Mouse (Mus musculus) limb, embryonic 15.5 days (tissue): ENCODE measurements at regions not wholly inside any gene's neighbourhood (a gene's known extent, or its start where the extent isn't known, plus 50 kb on each side); places are given as distances from the start of the nearest gene placed in this dataset.

Experiments
- ATAC-seq: fragments of 200-750 bp; cut with Nextera tagmentation; 2 replicates; pipeline ENCODE4 v1.8.0; 2017; ENCODE audit warnings: low read depth, moderate TSS enrichment; ENCODE audit not compliant: insufficient number of reproducible peaks, low FRiP score, low TSS enrichment
- H3K27ac ChIP-seq: fragments of 300-500 bp; sonication (generic); 2 replicates; pipeline ENCODE4 v1.5.1; 2015; ENCODE audit warnings: moderate library complexity, mild to moderate bottlenecking, inconsistent platforms
- H3K27me3 ChIP-seq: fragments of 300-500 bp; sonication (generic); 2 replicates; pipeline ENCODE4 v1.6.1; 2015; ENCODE audit warnings: inconsistent platforms
- H3K36me3 ChIP-seq: fragments of 300-500 bp; sonication (generic); 2 replicates; pipeline ENCODE4 v1.6.1; 2015; ENCODE audit warnings: inconsistent platforms
- H3K4me1 ChIP-seq: fragments of 300-500 bp; sonication (generic); 2 replicates; pipeline ENCODE4 v1.6.1; 2015; ENCODE audit warnings: inconsistent platforms
- H3K4me2 ChIP-seq: fragments of 300-500 bp; sonication (generic); 2 replicates; pipeline ENCODE4 v1.6.1; 2015; ENCODE audit warnings: mild to moderate bottlenecking, inconsistent platforms
- H3K4me3 ChIP-seq: fragments of 300-500 bp; sonication (generic); 2 replicates; pipeline ENCODE4 v1.5.1; 2015; ENCODE audit warnings: mild to moderate bottlenecking, inconsistent platforms
- H3K9ac ChIP-seq: fragments of 300-500 bp; sonication (generic); 2 replicates; pipeline ENCODE4 v1.6.1; 2015; ENCODE audit warnings: inconsistent platforms
- H3K9me3 ChIP-seq: fragments of 300-500 bp; sonication (generic); 2 replicates; pipeline ENCODE4 v1.6.1; 2016; ENCODE audit warnings: inconsistent platforms
- WGBS: fragments of 180-500 bp; shearing (Covaris S2); methylation state at CpG from one replicate; pipeline ENCODE4 v1.1.7; 2015; 5-methylcytosine and 5-hydroxymethylcytosine counted together

DNA sequence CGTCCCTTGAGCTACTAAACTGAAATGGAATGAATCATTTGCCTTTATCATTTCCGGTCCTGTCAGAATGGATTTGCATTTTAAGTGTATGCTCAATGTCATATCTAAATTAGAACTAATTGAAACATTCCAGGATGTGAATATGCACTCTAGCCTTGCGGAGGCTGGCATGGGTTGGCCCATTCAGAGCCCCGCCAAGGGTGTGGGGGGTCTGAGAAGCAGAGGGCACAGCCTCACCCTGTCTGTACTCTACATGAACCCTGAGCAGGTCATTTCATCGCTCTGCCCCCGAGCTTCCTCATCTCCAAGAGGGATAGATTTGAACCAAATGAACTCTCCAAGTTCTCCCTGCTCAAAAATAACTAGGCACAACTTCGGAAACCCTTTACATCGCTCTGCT is 250.1 kb upstream of the Cdh5 start:
- ATAC-seq, result no peak

DNA sequence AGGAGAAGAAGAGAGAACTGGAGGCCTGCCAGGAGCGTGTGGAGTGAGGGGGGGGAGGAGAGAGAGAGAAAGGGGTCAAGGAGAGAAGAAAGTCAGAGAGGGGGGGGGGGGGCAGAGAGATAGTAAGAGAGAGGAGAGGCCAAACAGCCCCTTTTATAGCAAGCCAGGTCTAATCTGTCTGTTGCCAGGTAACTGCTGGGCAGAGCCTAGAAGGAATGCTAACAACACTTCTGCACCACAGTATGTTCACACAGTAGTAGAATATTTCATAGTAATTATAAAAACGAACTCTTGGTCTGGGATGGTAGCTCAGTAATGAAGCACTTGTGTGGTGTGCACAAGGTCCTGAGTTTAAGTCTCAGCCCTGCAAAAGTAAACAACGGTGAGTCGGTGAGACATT is 248.4 kb upstream of the Cdh5 start:
- Histone ChIP-seq H3K9ac (no peak overlapping the region), H3K4me3 (no peak overlapping the region), H3K36me3 (no peaks in the 10 kb centered on the region), H3K27ac (no peak overlapping the region), H3K4me1 (0 out of 2 replicates have a peak, but pooled peaks cover 3% of the 10 kb centered on the region), H3K27me3 (no peaks in the 10 kb centered on the region), H3K9me3 (no peaks in the 10 kb centered on the region), H3K4me2 (no peak overlapping the region)
- no peak for ATAC-seq
- WGBS, result 75% methylated on average over 4 of the region's 4 CpGs

More for the DNA sequence above, 250.1 kb upstream of the Cdh5 start:
- H3K9me3 ChIP-seq, result no peaks in the 10 kb centered on the region
- no peaks in the 10 kb centered on the region for H3K36me3 ChIP-seq
- 84% methylated on average over 8 of the region's 8 CpGs for WGBS
- H3K4me2 ChIP-seq, result no peak overlapping the region
- no peaks in the 10 kb centered on the region for H3K27me3 ChIP-seq
- H3K9ac ChIP-seq, result no peak overlapping the region
- 0 out of 2 replicates have a peak, but pooled peaks cover 6% of the 10 kb centered on the region for H3K4me1 ChIP-seq
- no peak overlapping the region for H3K4me3 ChIP-seq
- H3K27ac ChIP-seq, result no peak overlapping the region

DNA sequence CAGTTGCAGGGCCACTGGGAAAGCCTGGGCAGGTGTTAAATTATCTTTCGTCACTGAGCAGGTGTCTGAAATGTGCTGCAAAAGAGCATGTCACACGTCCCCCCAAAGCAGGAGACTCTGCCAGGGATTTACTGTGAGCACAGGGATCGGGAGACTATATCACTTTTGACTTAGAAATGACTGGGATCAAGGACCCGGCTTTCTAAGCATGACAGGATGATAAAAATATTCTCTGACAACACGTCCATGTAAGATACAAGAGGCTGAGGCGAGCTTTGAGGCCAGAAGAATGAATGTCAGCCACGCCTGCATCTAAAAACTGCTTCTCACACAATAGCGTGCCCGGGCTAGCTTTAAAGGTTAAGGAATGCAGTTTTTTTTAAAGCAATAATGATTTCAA is 246.1 kb upstream of the Cdh5 start:
- Histone ChIP-seq H3K4me1 (0 out of 2 replicates have a peak, but pooled peaks cover 3% of the 10 kb centered on the region), H3K36me3 (no peaks in the 10 kb centered on the region), H3K27me3 (no peaks in the 10 kb centered on the region), H3K9ac (no peak overlapping the region), H3K9me3 (no peaks in the 10 kb centered on the region), H3K4me2 (no peak overlapping the region), H3K4me3 (no peak overlapping the region), H3K27ac (no peak overlapping the region)
- WGBS, result 40% methylated on average over 9 of the region's 9 CpGs
- ATAC-seq, result no peak

DNA sequence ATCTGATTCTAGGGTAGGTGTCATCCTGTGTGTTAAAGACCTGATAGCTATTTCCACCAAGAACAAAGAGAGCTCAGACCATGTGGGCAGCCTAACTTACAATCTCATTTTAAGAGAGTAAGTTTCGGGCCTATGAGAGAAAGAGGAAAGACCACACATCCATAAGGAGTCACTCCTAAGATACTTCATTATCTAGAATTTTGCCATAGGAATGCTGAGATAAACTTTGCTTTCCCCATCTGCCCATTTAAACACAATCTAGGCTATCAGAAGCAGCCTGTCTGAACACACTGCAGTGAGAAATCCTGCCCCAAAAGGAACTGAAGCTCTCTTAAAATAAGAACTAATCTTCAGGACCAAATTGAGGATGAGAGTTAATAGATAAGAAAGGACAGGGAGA is 242.3 kb upstream of the Cdh5 start:
- H3K4me2 ChIP-seq, result no peak overlapping the region
- no peaks in the 10 kb centered on the region for H3K36me3 ChIP-seq
- H3K27me3 ChIP-seq, result no peaks in the 10 kb centered on the region
- H3K9ac ChIP-seq, result no peak overlapping the region
- H3K4me1 ChIP-seq, result peaks cover 19% of the 10 kb centered on the region
- H3K4me3 ChIP-seq, result no peak overlapping the region
- no peak for ATAC-seq
- no peaks in the 10 kb centered on the region for H3K9me3 ChIP-seq
- WGBS, result 85% methylated on average over 1 of the region's 1 CpGs
- H3K27ac ChIP-seq, result no peak overlapping the region

DNA sequence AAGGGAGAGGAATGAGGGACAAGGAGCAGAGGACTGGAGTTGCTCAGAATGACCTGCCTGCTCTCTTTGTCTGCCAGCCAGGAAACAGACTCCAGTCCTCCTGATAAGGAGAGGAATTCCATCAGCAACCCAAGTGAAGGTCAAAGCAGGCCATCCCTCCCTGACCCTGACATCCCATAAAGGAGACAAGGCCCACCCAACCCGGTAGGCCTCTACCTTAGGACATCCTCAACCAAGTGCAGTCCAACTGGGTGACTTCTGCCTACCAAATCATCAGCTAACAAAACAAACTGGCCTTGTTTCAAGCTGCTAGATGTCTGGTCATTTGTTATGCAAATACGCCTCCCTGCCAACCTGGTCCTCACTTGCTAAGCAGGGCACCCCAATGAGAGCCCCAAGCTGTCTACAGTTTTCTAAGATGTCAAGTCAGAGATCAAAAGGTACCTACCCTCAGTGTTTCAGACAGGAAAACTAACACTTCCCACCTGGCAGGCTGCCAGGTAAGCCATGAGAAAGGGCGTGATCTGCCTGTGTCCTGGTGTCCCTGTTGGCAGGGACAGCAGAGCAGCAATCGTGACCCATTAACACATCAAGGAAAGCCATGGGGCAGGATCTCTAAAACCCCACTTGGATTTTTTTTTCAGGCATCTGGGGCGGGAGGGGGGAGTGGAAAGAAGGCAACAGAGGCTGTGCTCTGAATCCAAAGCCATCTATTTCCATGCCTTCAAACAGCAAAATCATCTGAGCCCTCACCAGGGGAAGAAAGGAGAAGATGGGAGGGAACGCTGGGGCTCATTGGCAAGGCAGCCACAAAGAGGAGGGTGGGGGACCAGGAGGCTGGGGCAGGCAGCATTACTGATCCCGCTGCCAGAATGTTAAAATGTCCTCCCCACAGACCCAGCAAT is 227.6 kb upstream of the Cdh5 start:
- peaks cover 5% of the 10 kb centered on the region for H3K4me1 ChIP-seq
- H3K4me3 ChIP-seq, result no peak overlapping the region
- no peaks in the 10 kb centered on the region for H3K9me3 ChIP-seq
- WGBS, result 31% methylated on average over 7 of the region's 7 CpGs
- no peak overlapping the region for H3K9ac ChIP-seq
- ATAC-seq, result no peak
- H3K27me3 ChIP-seq, result no peaks in the 10 kb centered on the region
- no peak overlapping the region for H3K27ac ChIP-seq
- no peaks in the 10 kb centered on the region for H3K36me3 ChIP-seq
- H3K4me2 ChIP-seq, result no peak overlapping the region

DNA sequence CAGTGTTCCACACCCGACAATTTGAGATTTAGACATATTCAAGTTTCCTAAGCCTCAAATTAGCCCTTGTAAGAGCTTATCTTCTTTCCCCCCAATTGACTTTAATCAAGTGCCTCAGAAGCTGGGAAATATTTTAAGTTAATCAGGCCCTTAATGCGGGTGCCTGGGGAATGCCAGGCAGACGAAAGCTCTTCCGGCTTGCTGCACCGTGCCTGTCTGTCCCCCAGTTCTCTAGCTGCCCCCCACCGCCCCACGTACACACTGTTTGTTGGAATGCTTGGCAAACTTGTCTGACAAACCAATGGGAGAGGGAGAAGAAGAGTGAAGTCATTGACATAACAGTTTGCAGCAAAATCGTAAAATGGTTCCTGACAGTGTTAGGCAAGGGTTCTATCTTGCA is 226.9 kb upstream of the Cdh5 start:
- Histone ChIP-seq H3K36me3 (no peaks in the 10 kb centered on the region), H3K4me1 (peaks cover 5% of the 10 kb centered on the region), H3K27me3 (no peaks in the 10 kb centered on the region), H3K27ac (no peak overlapping the region), H3K4me3 (no peak overlapping the region), H3K9ac (no peak overlapping the region), H3K4me2 (no peak overlapping the region), H3K9me3 (no peaks in the 10 kb centered on the region)
- no peak for ATAC-seq
- WGBS, result 48% methylated on average over 8 of the region's 8 CpGs

DNA sequence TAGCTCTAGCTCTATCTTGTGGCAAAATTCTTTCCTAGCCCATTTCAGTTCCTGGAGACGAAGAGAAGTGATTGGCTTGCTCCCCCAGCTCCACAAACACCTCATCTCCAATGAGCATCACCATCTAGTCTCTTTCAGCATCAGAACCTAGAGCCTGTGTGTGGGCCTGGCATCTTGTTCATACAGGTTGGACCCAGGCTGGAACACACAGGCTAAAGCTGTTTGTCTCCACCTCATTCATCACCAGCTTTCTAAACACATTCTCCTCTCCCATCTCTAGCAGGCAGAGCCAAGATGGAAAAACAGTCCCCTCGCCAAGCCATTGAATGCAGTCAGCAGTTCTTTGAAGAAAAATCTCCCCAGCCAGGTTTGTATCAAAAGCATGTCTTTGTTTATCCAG is 221.9 kb upstream of the Cdh5 start:
- Histone ChIP-seq H3K27me3 (no peaks in the 10 kb centered on the region), H3K36me3 (no peaks in the 10 kb centered on the region), H3K4me1 (peaks cover 11% of the 10 kb centered on the region), H3K4me2 (no peak overlapping the region), H3K4me3 (no peak overlapping the region), H3K9me3 (no peaks in the 10 kb centered on the region), H3K9ac (no peak overlapping the region), H3K27ac (no peak overlapping the region)
- WGBS, result 88% methylated on average over 2 of the region's 2 CpGs
- ATAC-seq, result no peak

DNA sequence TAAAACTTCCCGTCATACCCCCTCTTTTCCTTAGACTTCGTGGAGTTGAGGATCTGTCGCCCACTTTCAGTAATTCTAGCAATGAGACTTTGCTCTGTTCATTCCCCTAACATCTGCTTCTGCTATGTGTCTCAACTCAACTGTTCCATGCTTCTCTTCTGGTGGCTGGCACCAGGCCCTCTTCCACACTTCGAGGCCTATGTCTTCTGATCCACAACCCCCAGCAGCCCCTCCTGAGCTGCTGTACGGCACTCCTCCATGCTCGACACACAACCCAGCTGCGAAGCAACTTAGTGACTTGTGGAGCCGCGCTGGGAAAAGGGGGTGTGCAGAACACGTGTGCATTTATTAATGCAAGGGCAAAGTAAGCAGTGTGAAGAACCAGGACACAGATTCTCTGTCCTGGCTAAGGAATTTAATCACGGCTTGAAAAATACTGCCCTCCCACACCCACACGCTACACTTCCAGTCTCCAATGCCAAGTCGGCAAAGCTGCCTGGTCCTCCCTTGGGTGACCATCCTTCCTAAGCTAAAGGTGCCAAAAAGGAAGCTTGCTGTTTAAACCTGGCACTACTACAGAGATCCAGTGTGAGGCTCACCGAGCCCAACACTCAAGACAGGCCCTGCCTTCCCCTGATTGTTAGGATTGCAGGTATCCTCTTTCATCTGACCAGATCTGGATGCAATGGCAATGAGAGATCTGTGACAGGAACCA is 220.8 kb upstream of the Cdh5 start:
- Histone ChIP-seq H3K4me2 (no peak overlapping the region), H3K27ac (peak overlapping the region; percentile 43; the same call in 1 of the 2 replicates), H3K36me3 (no peaks in the 10 kb centered on the region), H3K9ac (no peak overlapping the region), H3K4me1 (peaks cover 11% of the 10 kb centered on the region), H3K9me3 (no peaks in the 10 kb centered on the region), H3K27me3 (no peaks in the 10 kb centered on the region), H3K4me3 (no peak overlapping the region)
- 0 out of 2 replicates have a peak, but pooled peaks have one; percentile 20 for ATAC-seq
- WGBS, result 67% methylated on average over 14 of the region's 14 CpGs

DNA sequence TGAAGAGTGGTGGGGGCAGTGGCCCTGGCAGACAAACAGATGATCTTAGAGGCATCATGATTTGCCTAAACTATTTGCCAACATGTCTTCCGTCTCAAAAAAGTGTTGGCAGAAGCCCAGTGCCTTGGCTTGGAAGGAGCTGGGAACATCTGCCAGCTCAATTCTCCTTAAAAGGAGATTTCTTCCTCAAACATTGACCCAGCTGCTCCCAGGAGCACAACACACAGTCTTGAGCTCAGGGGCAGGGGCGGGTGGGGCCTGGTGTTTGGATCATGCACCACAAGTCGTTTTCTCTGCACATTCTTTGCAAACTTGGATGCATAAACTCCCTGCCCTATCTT is 220.3 kb upstream of the Cdh5 start:
- peaks cover 11% of the 10 kb centered on the region for H3K4me1 ChIP-seq
- no peaks in the 10 kb centered on the region for H3K9me3 ChIP-seq
- no peaks in the 10 kb centered on the region for H3K36me3 ChIP-seq
- H3K27ac ChIP-seq, result peak overlapping the region; percentile 43; the same call in 1 of the 2 replicates
- no peak overlapping the region for H3K4me3 ChIP-seq
- ATAC-seq, result no peak
- no peak overlapping the region for H3K9ac ChIP-seq
- H3K4me2 ChIP-seq, result no peak overlapping the region
- WGBS, result 50% methylated on average over 3 of the region's 3 CpGs
- no peaks in the 10 kb centered on the region for H3K27me3 ChIP-seq

DNA sequence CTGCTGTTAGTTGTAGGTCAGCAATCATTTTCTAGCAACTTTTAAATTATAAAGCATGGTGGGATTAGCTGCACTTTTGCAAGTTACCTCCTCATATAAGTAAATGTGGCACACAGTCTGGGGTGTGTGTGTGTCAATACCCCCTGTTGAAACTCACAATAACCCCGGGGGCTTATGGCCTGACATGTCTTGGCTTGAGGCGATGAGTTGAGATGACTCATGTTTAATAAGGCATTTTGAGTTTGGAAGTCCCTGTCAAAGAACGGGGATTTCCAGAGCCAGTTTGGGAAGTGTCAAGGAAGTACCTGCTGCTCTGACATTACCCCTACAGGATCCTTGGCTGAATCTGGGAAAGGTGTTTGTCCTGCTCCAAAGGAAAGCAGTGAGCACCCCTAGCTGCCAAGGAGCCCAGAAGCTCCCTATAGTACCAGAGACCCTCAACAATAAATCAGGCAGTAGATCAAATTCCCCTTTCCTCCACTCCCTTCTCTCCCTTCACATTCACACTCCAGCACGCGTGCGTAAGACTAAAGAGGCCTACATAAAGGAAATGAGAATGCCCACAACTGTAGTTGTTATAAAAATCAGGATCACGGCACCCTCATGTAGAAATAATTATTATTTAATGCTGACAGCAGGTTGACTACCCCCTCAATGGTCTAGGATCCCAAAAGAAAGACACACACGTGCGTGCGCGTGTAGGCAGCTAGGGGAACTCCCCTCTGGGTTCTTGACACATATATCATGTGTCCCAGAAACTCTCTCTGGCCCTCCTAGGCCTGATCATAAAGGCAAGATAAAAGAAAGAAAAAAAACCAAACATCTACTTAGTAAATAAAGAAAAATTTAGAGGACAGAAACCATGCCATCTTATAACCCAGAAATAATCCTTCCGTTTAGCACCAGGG is 216.3 kb upstream of the Cdh5 start:
- no peak for ATAC-seq
- Histone ChIP-seq H3K27ac (no peak overlapping the region), H3K9ac (no peak overlapping the region), H3K4me3 (no peak overlapping the region), H3K27me3 (no peaks in the 10 kb centered on the region), H3K9me3 (no peaks in the 10 kb centered on the region), H3K36me3 (no peaks in the 10 kb centered on the region), H3K4me2 (no peak overlapping the region), H3K4me1 (peaks cover 11% of the 10 kb centered on the region)
- WGBS, result 79% methylated on average over 12 of the region's 12 CpGs

DNA sequence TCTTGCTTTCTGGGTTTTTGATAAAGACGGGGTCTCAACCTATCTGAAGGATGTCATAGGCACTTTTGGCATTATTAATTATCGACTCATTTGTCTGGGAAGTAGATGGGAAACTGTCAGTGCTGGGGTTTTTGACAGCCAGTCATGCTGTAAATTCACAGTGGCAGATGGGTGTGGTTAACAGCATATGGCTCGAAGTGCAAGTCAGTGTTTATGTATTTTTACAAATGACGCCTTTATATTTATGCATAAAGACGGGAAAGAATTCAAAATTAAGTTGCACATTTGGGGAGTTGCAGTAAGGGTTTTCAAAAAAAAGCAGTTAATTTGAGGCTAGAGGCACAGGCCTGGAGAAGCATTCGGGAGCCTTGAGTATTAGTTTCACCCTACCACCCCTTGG is 206.8 kb upstream of the Cdh5 start:
- Histone ChIP-seq H3K36me3 (no peaks in the 10 kb centered on the region), H3K4me1 (peaks cover 10% of the 10 kb centered on the region), H3K27ac (no peak overlapping the region), H3K4me3 (no peak overlapping the region), H3K9me3 (no peaks in the 10 kb centered on the region), H3K9ac (no peak overlapping the region), H3K27me3 (no peaks in the 10 kb centered on the region), H3K4me2 (no peak overlapping the region)
- no peak for ATAC-seq
- WGBS, result 67% methylated on average over 6 of the region's 6 CpGs
